8 mouse cellular contexts compared by ENCODE assay signal in the genomic region with DNA sequence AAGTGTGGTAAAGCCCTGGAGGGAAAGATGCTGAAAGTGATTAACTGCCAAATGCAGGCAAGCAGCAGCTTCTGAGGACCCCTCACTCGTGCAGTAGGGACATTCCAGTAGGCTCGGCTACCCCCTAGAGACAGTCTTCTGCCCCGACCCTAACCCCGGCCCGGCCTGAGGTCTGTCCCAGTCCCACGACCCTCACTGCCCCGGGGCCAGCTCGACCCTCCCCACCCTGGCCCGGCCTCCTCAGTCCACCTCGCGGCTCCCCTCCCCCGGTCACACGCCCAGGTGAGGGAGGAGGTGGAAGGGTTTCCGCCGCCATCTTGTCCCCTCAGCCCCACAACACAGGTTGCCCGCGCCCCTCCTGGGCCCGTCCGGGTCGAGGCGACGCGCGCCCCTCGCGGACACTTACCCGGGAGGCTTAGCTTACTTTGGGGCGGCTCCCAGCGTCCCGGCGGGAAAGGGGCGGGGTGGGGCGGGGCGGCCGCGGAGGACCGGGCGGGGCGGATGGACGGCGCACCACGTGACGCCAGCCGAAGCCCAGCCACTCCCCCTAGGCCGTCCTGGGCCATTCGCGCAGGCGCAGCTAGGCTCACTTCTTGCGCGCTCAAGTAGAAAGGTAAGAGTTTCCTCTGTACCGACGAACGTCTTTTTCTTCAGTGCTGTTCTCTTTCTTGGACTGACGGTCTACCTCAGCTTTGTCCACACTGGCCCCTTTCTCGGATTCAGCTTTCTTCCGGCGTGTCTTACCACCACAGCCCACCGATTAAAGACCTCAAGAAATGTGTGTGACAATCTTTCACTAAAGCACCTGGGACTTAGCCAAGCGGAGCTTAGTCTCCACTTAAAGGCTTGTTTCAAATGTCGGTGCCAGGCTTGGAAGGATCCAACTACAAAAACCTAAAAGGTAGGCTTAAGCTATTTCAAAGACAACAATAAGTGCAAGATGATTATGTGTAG. TPM values are rescaled to one million over a fixed set of nuclear protein-coding genes. Genes with fewer than 3 reads are reported as not detected.
DNase-seq lines count a peak whose midpoint lies in the region; ATAC-seq and TF ChIP-seq lines count a peak whose summit lies in the region.

A gene (minus strand): TSS at position 456 of the 954 bp plus-strand sequence.

- TF ChIP-seq CTCF in bone marrow macrophage, adult 2 months (IDR thresholded peaks at IDR 0.05; ENCODE audit: low read depth, low read length) = no peak
- peak; percentile 15; the same call in 1 of the 2 replicates for TF ChIP-seq CTCF in embryonic fibroblast, embryonic 13.5 days (IDR thresholded peaks at IDR 0.05; ENCODE audit: borderline replicate concordance, insufficient read depth, low read length)

- ATAC-seq in kidney, embryonic 15.5 days (replicated peaks; ENCODE audit: low FRiP score) = peak; percentile 98
- peak; percentile 85 for ATAC-seq in monocyte, adult 5-6 weeks (replicated peaks; ENCODE audit: insufficient number of reproducible peaks, low FRiP score, low TSS enrichment, poor library complexity, severe bottlenecking)

- peak within 1 kb of the TSS; percentile 75 for H3K9ac ChIP-seq in kidney, embryonic 15.5 days

- DNase-seq in A20 (ENCODE audit: low read depth, low spot score) (peak; percentile 96), liver (peak; percentile 95)
- peak; percentile 97 for DNase-seq in heart, embryonic 10.5 days (ENCODE audit: low spot score)
- DNase-seq in spleen, postnatal 4 days (ENCODE audit: low spot score in 2 of 2) = peak; percentile 90 to 95

- H3K4me1 ChIP-seq in bone marrow macrophage, adult 2 months (ENCODE audit: control insufficient read depth, insufficient read depth, low read length) = peaks cover 12% of the 10 kb centered on the region
- H3K4me1 ChIP-seq in embryonic fibroblast, embryonic 13.5 days (ENCODE audit: control insufficient read depth, insufficient read depth, low read length) = no peaks in the 10 kb centered on the region; the same call in 1 of the 2 replicates
- H3K4me1 ChIP-seq in heart, embryonic 10.5 days = peaks cover 9% of the 10 kb centered on the region
- H3K4me1 ChIP-seq in kidney, embryonic 15.5 days = peaks cover 28% of the 10 kb centered on the region

- no peaks in the 10 kb centered on the region for H3K36me3 ChIP-seq in heart, embryonic 10.5 days
- no peaks in the 10 kb centered on the region for H3K36me3 ChIP-seq in kidney, embryonic 15.5 days

- H3K27ac ChIP-seq in bone marrow macrophage, adult 2 months (ENCODE audit: insufficient read depth, low read depth, low read length) = no peak within 1 kb of the TSS
- H3K27ac ChIP-seq in embryonic fibroblast, embryonic 13.5 days (ENCODE audit: insufficient read depth, low read length) = no peak within 1 kb of the TSS
- peak within 1 kb of the TSS; percentile 97 for H3K27ac ChIP-seq in heart, embryonic 10.5 days
- peak within 1 kb of the TSS; percentile 90 for H3K27ac ChIP-seq in kidney, embryonic 15.5 days

- peak within 1 kb of the TSS; percentile 77 for H3K4me2 ChIP-seq in kidney, embryonic 15.5 days

- under 1% methylated on average over 59 of the region's 60 CpGs for WGBS in heart, embryonic 10.5 days
- WGBS in kidney, embryonic 15.5 days = under 1% methylated on average over 56 of the region's 60 CpGs

- no peaks in the 10 kb centered on the region for H3K9me3 ChIP-seq in heart, embryonic 10.5 days
- no peaks in the 10 kb centered on the region for H3K9me3 ChIP-seq in kidney, embryonic 15.5 days (replicated peaks)

- TF ChIP-seq POLR2A in bone marrow macrophage, adult 2 months (IDR thresholded peaks at IDR 0.05; ENCODE audit: borderline replicate concordance, low read depth, low read length) = peak; percentile 30; the same call in 1 of the 2 replicates
- TF ChIP-seq POLR2A in embryonic fibroblast, embryonic 13.5 days (IDR thresholded peaks at IDR 0.05; ENCODE audit: low read depth, low read length) = peak; percentile 90

- no peaks in the 10 kb centered on the region for H3K27me3 ChIP-seq in heart, embryonic 10.5 days (ENCODE audit: insufficient read depth, poor library complexity, severe bottlenecking)
- H3K27me3 ChIP-seq in kidney, embryonic 15.5 days = no peaks in the 10 kb centered on the region

- H3K4me3 ChIP-seq in bone marrow macrophage, adult 2 months (ENCODE audit: insufficient read depth, low read length) = peak within 1 kb of the TSS; percentile 87
- H3K4me3 ChIP-seq in embryonic fibroblast, embryonic 13.5 days (ENCODE audit: insufficient read depth, low read length) = peak within 1 kb of the TSS; percentile 81
- H3K4me3 ChIP-seq in heart, embryonic 10.5 days = peak within 1 kb of the TSS; percentile 87
- peak within 1 kb of the TSS; percentile 76 for H3K4me3 ChIP-seq in kidney, embryonic 15.5 days (replicated peaks)

RNA-seq across cellular contexts. Expression of the gene that starts here (rescaled TPM):
- 11.6 and 12.1 TPM in 2 replicates for polyA plus RNA-seq in bone marrow macrophage, adult 2 months (2012; ENCODE audit: insufficient read depth, insufficient read length, missing spikeins)
- 12.4 and 14.1 TPM in 2 replicates for polyA plus RNA-seq in embryonic fibroblast, embryonic 13.5 days (2011; ENCODE audit: insufficient read length, low read depth, missing spikeins)
- 6.3 and 7.0 TPM in 2 replicates for polyA plus RNA-seq in heart, embryonic 10.5 days (2016; fragmentation: Nextera tagmentation; extraction: Ambion mirVana)
- 9.0 and 9.5 TPM in 2 replicates for polyA plus RNA-seq in kidney, embryonic 15.5 days (2015; fragmentation: Nextera tagmentation; extraction: Ambion mirVana)
- 13.4 to 33.8 TPM (median 19.3 TPM) in 3 replicates for total RNA-seq in monocyte, adult 5-6 weeks (2017)

Comparison
In these comparisons a context has a peak if more than half of its experiments do, and no peak if none do; other contexts are left out.
1. H3K27ac ChIP-seq: peak in heart, embryonic 10.5 days (single experiment) and kidney, embryonic 15.5 days (single experiment); none in bone marrow macrophage, adult 2 months (single experiment) and embryonic fibroblast, embryonic 13.5 days (single experiment).
2. Peak in every context shown above with its lines, with median percentiles within 50 percentile points of each other: DNase-seq and H3K4me3 ChIP-seq.